Mouse (Mus musculus): ENCODE data around the gene Olfr1394. TPM values are rescaled to one million over a fixed set of nuclear protein-coding genes. Genes with fewer than 3 reads are reported as not detected.
"Not testable (repeated sequence)": the region's sequence is repeated elsewhere in the genome, so short reads cannot be mapped to it uniquely, and the experiment has no call there.

The Olfr1394 gene
- polyA plus RNA-seq, 1 experiment from 2014 or later: not detected

GRCm38 (mm10) chr11:49183172-49183571 lies 29.0 kb downstream of the Olfr1394 start:
- ATAC-seq (replicated peaks; ENCODE audit: low FRiP score) (no peak), DNase-seq (ENCODE audit: low spot score) (no peak)
- Histone ChIP-seq H3K9me3 (ENCODE audit: control insufficient read depth, low read length) (no peaks in the 10 kb centered on the region), H3K4me3 (ENCODE audit: low read depth, low read length) (no peak overlapping the region), H3K36me3 (ENCODE audit: control insufficient read depth, insufficient read depth, low read length) (no peaks in the 10 kb centered on the region), H3K27me3 (ENCODE audit: control insufficient read depth, insufficient read depth, low read length) (no peaks in the 10 kb centered on the region), H3K4me2 (ENCODE audit: low read depth, low read length, severe bottlenecking) (no peak overlapping the region), H3K4me1 (replicated peaks; ENCODE audit: control insufficient read depth, insufficient read depth, low read length) (no peaks in the 10 kb centered on the region), H3K9ac (ENCODE audit: low read length) (no peak overlapping the region), H3K27ac (ENCODE audit: low read depth, low read length) (no peak overlapping the region)
- 69% methylated on average over 1 of the region's 1 CpGs for WGBS

GRCm38 (mm10) chr11:49186452-49186851 lies 32.3 kb downstream of the Olfr1394 start:
- Histone ChIP-seq H3K4me1 (replicated peaks; ENCODE audit: control insufficient read depth, insufficient read depth, low read length) (no peaks in the 10 kb centered on the region), H3K9me3 (ENCODE audit: control insufficient read depth, low read length) (no peaks in the 10 kb centered on the region), H3K36me3 (ENCODE audit: control insufficient read depth, insufficient read depth, low read length) (no peaks in the 10 kb centered on the region), H3K27me3 (ENCODE audit: control insufficient read depth, insufficient read depth, low read length) (no peaks in the 10 kb centered on the region), H3K4me2 (ENCODE audit: low read depth, low read length, severe bottlenecking) (no peak overlapping the region), H3K9ac (ENCODE audit: low read length) (no peak overlapping the region), H3K4me3 (ENCODE audit: low read depth, low read length) (no peak overlapping the region), H3K27ac (ENCODE audit: low read depth, low read length) (no peak overlapping the region)
- ATAC-seq (replicated peaks; ENCODE audit: low FRiP score): no peak
- WGBS: 83% methylated on average over 6 of the region's 6 CpGs
- no peak for DNase-seq (ENCODE audit: low spot score)

- Histone ChIP-seq H3K4me1 (replicated peaks; ENCODE audit: control insufficient read depth, insufficient read depth, low read length) (no peaks in the 10 kb centered on the region), H3K4me3 (ENCODE audit: low read depth, low read length) (no peak within 1 kb of the TSS), H3K9ac (ENCODE audit: low read length) (no peak within 1 kb of the TSS), H3K4me2 (ENCODE audit: low read depth, low read length, severe bottlenecking) (no peak within 1 kb of the TSS), H3K36me3 (ENCODE audit: control insufficient read depth, insufficient read depth, low read length) (no peaks in the 10 kb centered on the region), H3K27ac (ENCODE audit: low read depth, low read length) (no peak within 1 kb of the TSS), H3K27me3 (ENCODE audit: control insufficient read depth, insufficient read depth, low read length) (no peaks in the 10 kb centered on the region), H3K9me3 (ENCODE audit: control insufficient read depth, low read length) (no peaks in the 10 kb centered on the region)
- DNase-seq (ENCODE audit: low spot score) (no peak), ATAC-seq (replicated peaks; ENCODE audit: low FRiP score) (no peak)
- WGBS: 77% methylated on average over 8 of the region's 8 CpGs
These were observed 32.8 kb downstream of the Olfr1394 start, which contains the start of gene Btnl9 for GRCm38 (mm10) chr11:49186955-49187488. TSS of gene Btnl9 (minus strand) at chr11:49187159.

GRCm38 (mm10) chr11:49187701-49188100 lies 33.5 kb downstream of the Olfr1394 start:
- H3K36me3 ChIP-seq (ENCODE audit: control insufficient read depth, insufficient read depth, low read length): no peaks in the 10 kb centered on the region
- H3K9me3 ChIP-seq (ENCODE audit: control insufficient read depth, low read length): no peaks in the 10 kb centered on the region
- H3K27me3 ChIP-seq (ENCODE audit: control insufficient read depth, insufficient read depth, low read length): no peaks in the 10 kb centered on the region
- H3K4me1 ChIP-seq (replicated peaks; ENCODE audit: control insufficient read depth, insufficient read depth, low read length): no peaks in the 10 kb centered on the region
- no peak overlapping the region for H3K4me2 ChIP-seq (ENCODE audit: low read depth, low read length, severe bottlenecking)
- 84% methylated on average over 10 of the region's 10 CpGs for WGBS
- H3K9ac ChIP-seq (ENCODE audit: low read length): no peak overlapping the region
- H3K27ac ChIP-seq (ENCODE audit: low read depth, low read length): no peak overlapping the region
- H3K4me3 ChIP-seq (ENCODE audit: low read depth, low read length): no peak overlapping the region
- no peak for DNase-seq (ENCODE audit: low spot score)
- ATAC-seq (replicated peaks; ENCODE audit: low FRiP score): no peak

- WGBS: 8% methylated on average over 7 of the region's 7 CpGs
These were observed 35.6 kb downstream of the Olfr1394 start for GRCm38 (mm10) chr11:49189737-49190136.

GRCm38 (mm10) chr11:49191083-49191482 lies 36.9 kb downstream of the Olfr1394 start:
- no peak overlapping the region for H3K4me3 ChIP-seq (ENCODE audit: low read depth, low read length)
- no peak overlapping the region for H3K4me2 ChIP-seq (ENCODE audit: low read depth, low read length, severe bottlenecking)
- H3K9ac ChIP-seq (ENCODE audit: low read length): no peak overlapping the region
- H3K27ac ChIP-seq (ENCODE audit: low read depth, low read length): no peak overlapping the region
- H3K4me1 ChIP-seq (replicated peaks; ENCODE audit: control insufficient read depth, insufficient read depth, low read length): no peaks in the 10 kb centered on the region
- no peaks in the 10 kb centered on the region for H3K36me3 ChIP-seq (ENCODE audit: control insufficient read depth, insufficient read depth, low read length)
- ATAC-seq (replicated peaks; ENCODE audit: low FRiP score) (no peak), DNase-seq (ENCODE audit: low spot score) (no peak)
- WGBS: 66% methylated on average over 2 of the region's 2 CpGs
- H3K27me3 ChIP-seq (ENCODE audit: control insufficient read depth, insufficient read depth, low read length): no peaks in the 10 kb centered on the region
- H3K9me3 ChIP-seq (ENCODE audit: control insufficient read depth, low read length): no peaks in the 10 kb centered on the region

More at GRCm38 (mm10) chr11:49189737-49190136, 35.6 kb downstream of the Olfr1394 start:
- H3K4me3 ChIP-seq (ENCODE audit: low read depth, low read length): no peak overlapping the region
- no peak overlapping the region for H3K4me2 ChIP-seq (ENCODE audit: low read depth, low read length, severe bottlenecking)
- no peak overlapping the region for H3K27ac ChIP-seq (ENCODE audit: low read depth, low read length)
- DNase-seq (ENCODE audit: low spot score) (no peak), ATAC-seq (replicated peaks; ENCODE audit: low FRiP score) (0 out of 2 replicates have a peak, but pooled peaks have one; percentile 30)
- H3K4me1 ChIP-seq (replicated peaks; ENCODE audit: control insufficient read depth, insufficient read depth, low read length): no peaks in the 10 kb centered on the region
- no peak overlapping the region for H3K9ac ChIP-seq (ENCODE audit: low read length)
- H3K36me3 ChIP-seq (ENCODE audit: control insufficient read depth, insufficient read depth, low read length): no peaks in the 10 kb centered on the region
- H3K9me3 ChIP-seq (ENCODE audit: control insufficient read depth, low read length): no peaks in the 10 kb centered on the region
- no peaks in the 10 kb centered on the region for H3K27me3 ChIP-seq (ENCODE audit: control insufficient read depth, insufficient read depth, low read length)

GRCm38 (mm10) chr11:49194771-49195170 lies 40.6 kb downstream of the Olfr1394 start:
- H3K27ac ChIP-seq (ENCODE audit: low read depth, low read length); H3K4me2 ChIP-seq (ENCODE audit: low read depth, low read length, severe bottlenecking); H3K4me3 ChIP-seq (ENCODE audit: low read depth, low read length); H3K27me3 ChIP-seq (ENCODE audit: control insufficient read depth, insufficient read depth, low read length); H3K9ac ChIP-seq (ENCODE audit: low read length); H3K4me1 ChIP-seq (replicated peaks; ENCODE audit: control insufficient read depth, insufficient read depth, low read length); H3K36me3 ChIP-seq (ENCODE audit: control insufficient read depth, insufficient read depth, low read length); ATAC-seq (replicated peaks; ENCODE audit: low FRiP score); H3K9me3 ChIP-seq (ENCODE audit: control insufficient read depth, low read length); DNase-seq (ENCODE audit: low spot score): not testable (repeated sequence)
- 90% methylated on average over 8 of the region's 9 CpGs for WGBS

- no peak for DNase-seq (ENCODE audit: low spot score)
- Histone ChIP-seq H3K9me3 (ENCODE audit: control insufficient read depth, low read length) (no peaks in the 10 kb centered on the region), H3K4me1 (replicated peaks; ENCODE audit: control insufficient read depth, insufficient read depth, low read length) (no peaks in the 10 kb centered on the region), H3K36me3 (ENCODE audit: control insufficient read depth, insufficient read depth, low read length) (no peaks in the 10 kb centered on the region), H3K4me3 (ENCODE audit: low read depth, low read length) (no peak overlapping the region), H3K9ac (ENCODE audit: low read length) (no peak overlapping the region), H3K4me2 (ENCODE audit: low read depth, low read length, severe bottlenecking) (no peak overlapping the region), H3K27me3 (ENCODE audit: control insufficient read depth, insufficient read depth, low read length) (no peaks in the 10 kb centered on the region), H3K27ac (ENCODE audit: low read depth, low read length) (no peak overlapping the region)
- ATAC-seq (replicated peaks; ENCODE audit: low FRiP score): no peak
- WGBS: 92% methylated on average over 7 of the region's 7 CpGs
These were observed 41.7 kb downstream of the Olfr1394 start for GRCm38 (mm10) chr11:49195819-49196322.

- Histone ChIP-seq H3K4me1 (replicated peaks; ENCODE audit: control insufficient read depth, insufficient read depth, low read length) (peaks cover 4% of the 10 kb centered on the region), H3K4me3 (ENCODE audit: low read depth, low read length) (no peak overlapping the region), H3K9ac (ENCODE audit: low read length) (no peak overlapping the region), H3K27me3 (ENCODE audit: control insufficient read depth, insufficient read depth, low read length) (no peaks in the 10 kb centered on the region), H3K9me3 (ENCODE audit: control insufficient read depth, low read length) (no peaks in the 10 kb centered on the region), H3K4me2 (ENCODE audit: low read depth, low read length, severe bottlenecking) (no peak overlapping the region), H3K27ac (ENCODE audit: low read depth, low read length) (no peak overlapping the region), H3K36me3 (ENCODE audit: control insufficient read depth, insufficient read depth, low read length) (no peaks in the 10 kb centered on the region)
- DNase-seq (ENCODE audit: low spot score) (no peak), ATAC-seq (replicated peaks; ENCODE audit: low FRiP score) (no peak)
These were observed 46.5 kb downstream of the Olfr1394 start for GRCm38 (mm10) chr11:49200666-49201065.

Measured in forebrain, embryonic 11.5 days (tissue).